Mouse (Mus musculus) spleen, adult 10 weeks (tissue): Measurements from ENCODE around the gene Pkn3. TPM values are rescaled to one million over a fixed set of nuclear protein-coding genes. Genes with fewer than 3 reads are reported as not detected.

ENCODE experiments used
- polyA plus RNA-seq: library from polyadenylated mRNA; stranded (reverse); fragments of 350-450 nt; fragmentation: Illumina TruSeq; extraction: RNeasy Lipid Tissue Mini Kit (QIAGEN cat#74804); gene quantifications from one replicate; pipeline ENCODE4 v1.2.3, GENCODE M21; 2015; ENCODE audit warnings: low replicate concordance; ENCODE audit not compliant: insufficient read depth

Pkn3 gene
- 1.2 TPM for polyA plus RNA-seq

DNA sequence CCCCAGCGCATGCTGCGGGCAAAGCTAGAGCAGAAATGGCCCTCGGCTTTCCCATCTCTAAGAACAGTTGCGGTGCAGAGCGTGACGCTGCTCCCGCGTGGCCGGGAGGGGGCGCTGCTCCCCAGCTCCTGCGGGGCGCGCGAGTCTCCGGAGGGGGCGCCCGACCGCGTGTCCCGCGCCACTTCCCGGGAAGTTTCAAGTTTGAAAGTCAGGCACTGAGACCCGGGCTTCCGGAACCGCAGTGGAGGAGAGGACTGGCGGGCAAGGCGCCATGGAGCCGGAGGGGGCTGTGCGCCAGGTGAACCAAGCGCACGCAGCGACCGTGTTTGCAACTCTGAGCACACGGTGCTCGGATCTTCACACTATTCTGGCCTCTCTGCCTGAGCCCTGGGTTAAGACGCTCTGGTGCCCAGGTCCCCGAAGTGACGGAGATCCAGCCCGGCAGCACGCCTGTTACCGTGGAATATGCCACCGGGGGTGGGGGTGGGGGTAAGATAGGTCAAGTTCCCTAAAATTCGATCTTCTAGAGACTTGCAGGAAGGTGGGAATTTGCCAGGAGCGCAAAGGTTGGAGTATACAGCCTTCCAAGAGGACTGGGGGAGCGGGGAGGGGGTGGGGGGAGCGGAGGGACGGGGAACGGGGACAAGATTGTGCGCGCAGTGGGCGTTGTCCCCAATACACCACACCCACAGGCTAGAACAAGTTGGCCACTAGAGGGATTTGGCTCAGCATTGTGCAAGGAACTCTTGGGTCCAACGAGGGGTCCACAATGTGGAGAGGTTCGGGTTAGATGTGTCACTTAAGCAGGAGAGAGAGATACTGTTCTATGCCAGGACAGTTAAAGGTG, at the start of gene Pkn3:
Gene Pkn3 (plus strand): TSS at position 183 of the 847 bp plus-strand sequence.

DNA sequence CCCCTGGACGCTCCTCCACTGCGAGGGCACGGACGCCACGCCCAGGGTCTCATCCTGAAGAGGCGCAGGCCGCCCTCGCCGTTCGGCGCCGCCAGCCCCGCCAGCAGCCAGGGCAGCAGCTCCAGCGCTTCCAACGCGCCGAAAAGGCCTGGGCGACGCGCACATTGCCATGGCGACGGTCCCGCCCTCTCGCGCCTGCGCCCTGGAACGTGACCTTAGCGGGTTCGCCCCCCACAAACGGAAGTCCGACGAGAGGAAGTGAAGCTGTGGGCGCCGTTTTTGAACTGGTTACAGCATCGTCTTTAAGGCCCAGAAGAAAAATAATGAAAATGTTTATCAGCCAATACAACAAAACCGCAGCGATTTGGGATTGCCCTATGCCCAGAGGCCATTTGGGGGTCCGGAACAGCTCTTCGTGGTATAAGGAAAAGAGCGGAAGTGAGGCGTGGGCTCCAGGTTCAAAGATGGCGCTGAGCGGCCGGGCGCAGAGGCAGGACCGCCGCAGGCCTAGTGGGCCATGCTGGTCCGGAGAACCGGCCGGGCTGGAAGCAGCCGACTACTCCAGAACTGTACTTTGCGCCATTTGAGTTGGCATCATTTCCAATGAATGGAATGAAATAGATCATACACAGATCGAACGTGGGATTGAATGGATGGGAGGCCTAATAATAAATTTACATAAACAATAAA, 28.6 kb upstream of the Pkn3 start, which contains the start of gene Wdr34:
Gene Wdr34 (minus strand): TSS at position 183 of the 690 bp plus-strand sequence.

DNA sequence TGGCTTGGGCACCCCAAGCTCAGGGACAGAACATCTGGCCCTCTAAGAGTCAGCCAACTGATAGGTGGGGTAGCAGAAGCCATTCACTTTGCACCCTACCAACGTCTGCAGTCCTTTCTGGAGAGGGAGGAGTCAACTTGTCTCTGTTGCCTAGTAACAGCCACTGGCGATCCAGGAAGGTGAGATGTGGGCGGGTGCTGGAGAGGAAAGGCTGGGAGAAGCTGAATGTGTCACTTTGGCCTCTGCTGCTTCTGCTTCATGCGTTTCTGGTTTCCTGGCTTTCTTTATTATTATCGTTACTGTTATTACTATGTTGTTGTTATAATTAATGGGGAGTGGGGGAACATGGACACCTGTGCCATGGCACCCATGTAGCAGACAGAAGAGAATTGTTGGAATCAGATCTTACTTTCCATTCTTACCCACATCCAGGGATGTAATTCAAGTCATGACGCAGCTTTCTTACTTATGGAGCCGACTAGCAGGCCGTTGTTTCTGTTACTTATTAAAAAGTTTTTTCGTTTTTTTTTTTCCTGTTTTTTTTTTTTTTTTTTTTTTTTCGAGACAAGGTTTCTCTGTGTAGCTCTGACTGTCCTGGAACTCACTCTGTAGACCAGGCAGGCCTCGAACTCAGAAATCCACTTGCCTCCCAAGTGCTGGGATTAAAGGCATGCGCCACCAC, 20.1 kb upstream of the Pkn3 start, which contains the start of gene Set:
Gene Set (plus strand): TSS at position 156 of the 682 bp plus-strand sequence.

DNA sequence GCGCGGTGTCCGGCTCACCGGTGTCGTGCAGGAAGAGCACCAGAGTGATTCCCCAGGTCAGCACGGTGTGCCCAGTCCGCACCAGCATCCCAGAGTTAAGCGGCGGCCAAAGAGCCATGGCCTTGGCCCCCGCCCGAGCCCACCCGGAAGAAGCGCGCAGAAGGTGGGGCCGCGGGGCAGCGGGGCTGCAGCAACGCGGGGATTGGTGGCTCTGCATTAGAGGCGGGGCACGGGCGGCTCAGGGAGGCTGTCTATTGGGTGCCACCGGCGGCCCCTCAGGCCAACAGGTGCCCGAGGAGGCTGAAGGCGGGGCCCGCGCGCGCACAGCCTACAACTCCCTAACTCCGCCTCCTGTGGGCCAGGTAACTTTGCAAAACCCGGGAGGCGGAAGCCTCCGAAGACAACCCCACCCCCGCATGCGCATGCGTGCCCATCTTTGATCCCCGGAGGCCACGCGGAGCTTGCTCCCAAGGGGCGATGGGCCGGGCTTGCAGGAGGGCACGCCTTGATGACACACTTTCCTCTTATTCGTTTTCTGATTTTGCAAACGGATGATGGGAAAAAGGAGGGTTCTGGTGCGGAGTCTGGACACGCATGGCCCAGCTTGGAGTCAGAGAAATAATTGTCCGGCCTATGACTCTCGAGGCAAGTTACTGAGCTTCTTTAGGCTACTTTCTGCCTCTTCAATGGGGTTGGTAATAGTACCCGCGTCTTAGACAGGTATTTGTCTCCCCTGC, 16.2 kb downstream of the Pkn3 start, which contains the start of gene Zdhhc12:
Gene Zdhhc12 (minus strand): TSS at position 178 of the 737 bp plus-strand sequence.

DNA sequence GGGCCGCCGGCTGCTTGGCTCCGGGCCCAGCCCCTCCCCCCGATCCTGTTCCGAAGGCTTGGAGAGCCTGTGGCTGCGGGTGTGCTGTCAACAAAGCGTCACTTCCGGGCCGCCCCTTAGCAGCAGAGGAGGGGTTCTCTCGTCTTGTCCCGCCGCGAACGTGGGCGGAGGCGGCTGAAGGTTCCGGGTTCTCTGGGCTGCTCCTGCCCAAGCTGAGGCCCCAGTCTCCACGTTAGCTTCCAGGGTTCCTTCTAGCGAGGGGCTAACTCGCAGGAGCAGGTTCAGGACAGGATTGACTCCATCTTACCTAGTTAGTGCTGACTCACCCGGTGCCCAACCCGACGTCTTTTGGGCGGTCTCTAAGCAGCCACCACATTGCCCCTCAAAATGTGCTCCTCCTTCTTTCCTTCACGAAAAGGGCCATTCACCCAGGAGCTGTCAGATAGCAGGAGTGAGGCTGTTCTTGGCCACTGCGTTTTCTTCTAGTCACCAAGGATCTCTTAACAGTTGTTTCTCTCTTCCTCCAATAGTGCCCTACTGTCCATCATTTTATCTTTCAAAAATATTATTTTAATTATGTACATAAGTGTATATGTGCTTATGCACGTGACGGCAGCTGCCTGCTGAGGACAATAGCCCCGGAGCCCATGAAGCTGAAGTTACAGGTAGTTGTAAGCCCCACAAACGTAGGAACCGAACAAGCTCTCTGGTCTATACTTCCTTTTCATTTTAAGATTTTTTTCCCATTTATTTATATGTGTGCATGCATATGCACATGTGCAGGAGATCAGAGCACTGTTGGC, 47.2 kb downstream of the Pkn3 start, which contains the start of gene Zer1:
Gene Zer1 (minus strand): TSS at position 114 of the 803 bp plus-strand sequence.

DNA sequence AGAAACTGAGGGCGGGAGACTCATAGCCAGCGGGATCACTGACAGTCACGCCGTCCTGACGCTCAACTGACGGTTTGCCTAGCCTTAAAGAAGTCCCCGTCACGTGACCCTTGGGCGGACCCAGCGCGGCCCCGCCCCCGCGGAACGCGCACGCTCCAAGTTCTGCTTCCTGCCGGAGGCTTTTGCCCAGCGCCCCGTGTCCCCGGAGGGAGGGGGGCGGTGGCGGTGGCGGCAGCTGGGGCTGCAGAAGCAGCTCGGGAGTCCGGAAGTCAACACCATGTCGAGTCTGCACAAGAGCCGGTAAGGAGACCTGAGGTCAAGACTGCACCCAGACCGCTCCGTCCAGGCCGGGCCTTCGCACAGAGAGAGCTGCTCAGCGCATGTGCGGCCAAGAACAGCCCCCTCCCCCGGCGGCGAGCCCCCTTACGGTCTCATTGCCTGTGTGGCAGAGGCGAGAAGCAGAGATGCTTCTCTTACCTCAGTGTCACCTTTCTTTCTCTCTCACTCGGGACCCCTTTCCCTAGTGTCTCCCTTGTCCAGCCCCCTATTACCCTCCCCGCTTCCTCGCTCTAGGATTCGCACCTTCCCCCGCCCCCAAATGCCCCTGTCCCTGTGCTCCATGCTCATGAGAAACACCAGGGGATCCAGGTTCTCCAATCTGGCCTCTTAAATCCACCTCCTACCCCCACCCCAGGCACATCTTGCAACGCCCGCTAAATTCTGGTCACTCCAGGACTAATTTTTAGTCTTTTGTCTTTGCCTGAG, 56.3 kb downstream of the Pkn3 start, which contains the start of gene Tbc1d13:
Gene Tbc1d13 (plus strand): TSS at position 134 of the 765 bp plus-strand sequence.

Other genes with a start within 250 kb of the Pkn3 start
- 1.9 TPM for gene Cercam, start 208.5 kb upstream of the Pkn3 start, polyA plus RNA-seq
- 49.3 TPM for gene Odf2, start 188.5 kb upstream of the Pkn3 start, polyA plus RNA-seq
- gene Gle1, start 142.3 kb upstream of the Pkn3 start, polyA plus RNA-seq: 47.2 TPM
- 111 TPM for gene Sptan1, start 112.1 kb upstream of the Pkn3 start, polyA plus RNA-seq
- 0.88 TPM for gene Wdr34, start 28.8 kb upstream of the Pkn3 start, polyA plus RNA-seq
- 534 TPM for gene Set, start 20.3 kb upstream of the Pkn3 start, polyA plus RNA-seq
- gene Zdhhc12, start 16.0 kb downstream of the Pkn3 start, polyA plus RNA-seq: 4.9 TPM
- 30.0 TPM for gene Zer1, start 46.9 kb downstream of the Pkn3 start, polyA plus RNA-seq
- gene Tbc1d13, start 56.1 kb downstream of the Pkn3 start, polyA plus RNA-seq: 42.2 TPM
- gene Endog, start 93.8 kb downstream of the Pkn3 start, polyA plus RNA-seq: 1.2 TPM
- gene Spout1, start 100.8 kb downstream of the Pkn3 start, polyA plus RNA-seq: 8.9 TPM
- 5.0 TPM for gene Kyat1, start 128.2 kb downstream of the Pkn3 start, polyA plus RNA-seq
- 9.8 TPM for gene Lrrc8a, start 160.0 kb downstream of the Pkn3 start, polyA plus RNA-seq
- gene Gm28035, start 162.9 kb downstream of the Pkn3 start, polyA plus RNA-seq: 1.5 TPM
- gene Phyhd1, start 188.5 kb downstream of the Pkn3 start, polyA plus RNA-seq: 27.3 TPM
- gene Gm28038, start 203.4 kb downstream of the Pkn3 start, polyA plus RNA-seq: not detected
- gene Dolk, start 208.7 kb downstream of the Pkn3 start, polyA plus RNA-seq: 8.9 TPM
- 24.6 TPM for gene Nup188, start 208.7 kb downstream of the Pkn3 start, polyA plus RNA-seq